Mouse (Mus musculus) bone marrow, adult 2 months (tissue): Measurements from ENCODE around the gene Ly86.

ENCODE experiments used
- CTCF ChIP-seq: fragments of 200-500 bp; IDR thresholded peaks from 2 replicates; pipeline ENCODE4 v1.5.1; 2011; ENCODE audit warnings: low read length, control low read depth; ENCODE audit not compliant: control insufficient read depth, insufficient read depth
- POLR2A ChIP-seq: fragments of 200-500 bp; IDR thresholded peaks from 2 replicates; pipeline ENCODE4 v1.6.1; 2011; ENCODE audit warnings: low read depth, mild to moderate bottlenecking, control low read depth, low read length, borderline replicate concordance; ENCODE audit not compliant: control insufficient read depth

- TF ChIP-seq POLR2A (no peak), CTCF (no peak)
Observed at GRCm38 (mm10) chr13:37424904-37425303, 79.9 kb downstream of the Ly86 start.
